Mouse (Mus musculus) CH12.LX (cell line): Measurements from ENCODE around the gene Adarb1. TPM values are rescaled to one million over a fixed set of nuclear protein-coding genes. Genes with fewer than 3 reads are reported as not detected.

Experiments
- DNase-seq: peaks from one replicate; pipeline ENCODE4 v3.0.0-alpha.2; 2013; ENCODE audit errors: extremely low read depth
- H3K27ac ChIP-seq: 2 replicates; pipeline ENCODE4 v1.5.1; 2012; ENCODE audit warnings: low read depth, mild to moderate bottlenecking, control low read depth, moderate library complexity; ENCODE audit not compliant: insufficient read depth
- H3K27me3 ChIP-seq: replicated peaks from 2 replicates; pipeline ENCODE3; 2012; ENCODE audit warnings: inconsistent platforms
- H3K36me3 ChIP-seq, 2 experiments: replicated peaks in 1 of 2; 2 replicates each; pipeline versions ENCODE3 to v1.6.1; 2012; ENCODE audit warnings: inconsistent platforms in 1 of 2, low read length in 1 of 2, mild to moderate bottlenecking in 1 of 2, mixed read lengths in 1 of 2, moderate library complexity in 1 of 2; ENCODE audit not compliant: control insufficient read depth in 1 of 2, insufficient read depth in 1 of 2
- H3K4me1 ChIP-seq, 2 experiments: 2 replicates each; pipeline ENCODE4 v1.6.1; 2012; ENCODE audit warnings: inconsistent platforms in 1 of 2, moderate library complexity in 1 of 2; ENCODE audit not compliant: insufficient read depth in 2 of 2, control insufficient read depth in 1 of 2
- H3K4me2 ChIP-seq: 2 replicates; pipeline ENCODE4 v1.6.1; 2012; ENCODE audit warnings: low read depth, mild to moderate bottlenecking, control low read depth; ENCODE audit not compliant: poor library complexity, insufficient read depth, severe bottlenecking
- H3K4me3 ChIP-seq, 3 experiments: fragments of 150-350 bp in 1 of 3; sonication (generic) in 1 of 3; replicated peaks in 1 of 3; 2 replicates each; pipeline versions ENCODE3 to v1.5.1; 2011 to 2012; ENCODE audit warnings: low read depth in 2 of 3, low read length in 2 of 3, mild to moderate bottlenecking in 2 of 3, moderate library complexity in 2 of 3, control low read depth in 1 of 3, improper control_type of control experiment in 1 of 3, inconsistent platforms in 1 of 3, mixed read lengths in 1 of 3; ENCODE audit not compliant: poor library complexity in 1 of 3
- H3K79me2 ChIP-seq: replicated peaks from 2 replicates; pipeline ENCODE4 v1.6.1; 2012; ENCODE audit warnings: mild to moderate bottlenecking, moderate library complexity; ENCODE audit not compliant: control insufficient read depth, poor library complexity, insufficient read depth, severe bottlenecking; ENCODE audit errors: extremely low read depth
- H3K9ac ChIP-seq: 2 replicates; pipeline ENCODE4 v1.6.1; 2012; ENCODE audit warnings: low read depth, mild to moderate bottlenecking, control low read depth, moderate library complexity; ENCODE audit not compliant: insufficient read depth
- H3K9me3 ChIP-seq: replicated peaks from 2 replicates; pipeline ENCODE3; 2012; ENCODE audit warnings: low read length, inconsistent platforms, mixed read lengths
- BHLHE40 ChIP-seq: IDR thresholded peaks from 2 replicates; pipeline ENCODE4 v1.6.1; 2011; ENCODE audit warnings: mild to moderate bottlenecking, low read depth, low read length, improper control_type of control experiment
- E2F4 ChIP-seq: IDR thresholded peaks from 2 replicates; pipeline ENCODE4 v1.6.1; 2011; ENCODE audit warnings: low read depth, low read length, improper control_type of control experiment; ENCODE audit not compliant: insufficient replicate concordance
- ELF1 ChIP-seq: IDR thresholded peaks from 2 replicates; pipeline ENCODE4 v1.6.1; 2014; ENCODE audit warnings: low read depth, mild to moderate bottlenecking, inconsistent platforms, low read length, improper control_type of control experiment
- ETS1 ChIP-seq: conservative IDR thresholded peaks from 2 replicates; pipeline ENCODE4 v1.6.1; 2012; ENCODE audit warnings: low read depth, mild to moderate bottlenecking, inconsistent platforms, low read length, improper control_type of control experiment, moderate library complexity
- GABPA ChIP-seq: IDR thresholded peaks from 2 replicates; pipeline ENCODE4 v1.6.1; 2012; ENCODE audit warnings: low read depth, low read length, improper control_type of control experiment, inconsistent platforms; ENCODE audit not compliant: insufficient replicate concordance
- HCFC1 ChIP-seq: IDR thresholded peaks from 2 replicates; pipeline ENCODE4 v1.6.1; 2012; ENCODE audit warnings: low read depth, mild to moderate bottlenecking, inconsistent platforms, low read length, improper control_type of control experiment
- IRF4 ChIP-seq: IDR thresholded peaks from 2 replicates; pipeline ENCODE4 v1.6.1; 2014; ENCODE audit warnings: low read depth, mild to moderate bottlenecking, inconsistent platforms, low read length, improper control_type of control experiment
- MAX ChIP-seq: IDR thresholded peaks from 2 replicates; pipeline ENCODE4 v1.6.1; 2011; ENCODE audit warnings: low read length, improper control_type of control experiment
- MEF2A ChIP-seq: IDR thresholded peaks from 2 replicates; pipeline ENCODE4 v1.6.1; 2014; ENCODE audit warnings: low read depth, mild to moderate bottlenecking, inconsistent platforms, low read length, improper control_type of control experiment, borderline replicate concordance
- POLR2A ChIP-seq: IDR thresholded peaks from 2 replicates; pipeline ENCODE4 v1.6.1; 2011; ENCODE audit warnings: low read depth, mild to moderate bottlenecking, improper control_type of control experiment, low read length
- POLR2AphosphoS2 ChIP-seq: IDR thresholded peaks from 2 replicates; pipeline ENCODE4 v1.6.1; 2011; ENCODE audit warnings: low read depth, low read length, improper control_type of control experiment
- SIN3A ChIP-seq: IDR thresholded peaks from 2 replicates; pipeline ENCODE4 v1.6.1; 2012; ENCODE audit warnings: low read length, improper control_type of control experiment, inconsistent platforms
- TBP ChIP-seq: conservative IDR thresholded peaks from 2 replicates; pipeline ENCODE4 v1.6.1; 2011; ENCODE audit warnings: low read depth, low read length, improper control_type of control experiment
- TCF12 ChIP-seq: IDR thresholded peaks from 2 replicates; pipeline ENCODE4 v1.6.1; 2014; ENCODE audit warnings: low read depth, mild to moderate bottlenecking, inconsistent platforms, low read length, improper control_type of control experiment
- UBTF ChIP-seq: IDR thresholded peaks from 2 replicates; pipeline ENCODE4 v1.6.1; 2012; ENCODE audit warnings: low read depth, mild to moderate bottlenecking, inconsistent platforms, low read length, improper control_type of control experiment, moderate library complexity
- USF2 ChIP-seq: conservative IDR thresholded peaks from 2 replicates; pipeline ENCODE4 v1.6.1; 2011; ENCODE audit warnings: low read depth, low read length, improper control_type of control experiment
- ZC3H11A ChIP-seq: IDR thresholded peaks from 2 replicates; pipeline ENCODE4 v1.6.1; 2012; ENCODE audit warnings: low read depth, mild to moderate bottlenecking, inconsistent platforms, low read length, improper control_type of control experiment
- ZKSCAN1 ChIP-seq: IDR thresholded peaks from 2 replicates; pipeline ENCODE4 v1.6.1; 2012; ENCODE audit warnings: low read depth, inconsistent platforms, low read length, improper control_type of control experiment, borderline replicate concordance
- dilution Hi-C: fragments of 300-500 bp; cut with MboI; formaldehyde crosslinking; loops from 2 replicates; pipeline ENCODE4 v1.14.3; 2020; ENCODE audit warnings: low sequenced_read_pairs; ENCODE audit not compliant: extremely low pct_unique_long_range_greater_than_20kb, extremely low pct_ligation_motif_present
- in situ Hi-C: fragments of 300-500 bp; cut with MboI; formaldehyde crosslinking; loops from 3 replicates; pipeline ENCODE4 v1.14.3; 2019; ENCODE audit warnings: low sequenced_read_pairs, low pct_ligation_motif_present, low pct_unique_long_range_greater_than_20kb, mixed read lengths
- polyA plus RNA-seq: library from polyadenylated mRNA; unstranded; fragments of >175 nt; gene quantifications from 2 replicates; pipeline ENCODE4 v1.2.1, GENCODE M21; 2012; ENCODE audit warnings: low read depth; ENCODE audit not compliant: insufficient read length
- total RNA-seq, 2 experiments: library from RNA; depleted of rRNA; stranded (reverse); fragments of 300-350 nt in 1 of 2; fragments of >200 nt in 1 of 2; gene quantifications; 2 replicates each; pipeline ENCODE4 v1.2.3; 2012 to 2014

The Adarb1 gene
- total and polyA plus RNA-seq, 3 experiments: 1.7 to 3.5 (median 2.4) TPM

- no peak overlapping the region for H3K4me2 ChIP-seq
- DNase-seq: no peak
- no peak for TF ChIP-seq IRF4
- TF ChIP-seq BHLHE40: no peak
- TF ChIP-seq TCF12: no peak
- no peak for TF ChIP-seq POLR2AphosphoS2
- no peak for TF ChIP-seq MEF2A
- no peak for TF ChIP-seq TBP
- no peak for TF ChIP-seq USF2
- TF ChIP-seq UBTF: no peak
- no peak for TF ChIP-seq SIN3A
- TF ChIP-seq ELF1: no peak
- no peak for TF ChIP-seq E2F4
- TF ChIP-seq ZKSCAN1: no peak
- dilution Hi-C loops: no loop called here
- no peaks in the 10 kb centered on the region for H3K79me2 ChIP-seq
- H3K4me1 ChIP-seq: peaks cover 7 to 8% of the 10 kb centered on the region in 2 experiments; a peak in 2 of 4 replicates
- no peaks in the 10 kb centered on the region for H3K27me3 ChIP-seq
- H3K4me3 ChIP-seq: no peak overlapping the region
- peaks cover 0 to 10% of the 10 kb centered on the region in 2 experiments for H3K36me3 ChIP-seq
- in situ Hi-C loops: no loop called here
- H3K9me3 ChIP-seq: no peaks in the 10 kb centered on the region
- no peak overlapping the region for H3K9ac ChIP-seq
- H3K27ac ChIP-seq: no peak overlapping the region
These were observed 117.7 kb downstream of the Adarb1 start for GRCm38 (mm10) chr10:77300237-77300933.

DNA sequence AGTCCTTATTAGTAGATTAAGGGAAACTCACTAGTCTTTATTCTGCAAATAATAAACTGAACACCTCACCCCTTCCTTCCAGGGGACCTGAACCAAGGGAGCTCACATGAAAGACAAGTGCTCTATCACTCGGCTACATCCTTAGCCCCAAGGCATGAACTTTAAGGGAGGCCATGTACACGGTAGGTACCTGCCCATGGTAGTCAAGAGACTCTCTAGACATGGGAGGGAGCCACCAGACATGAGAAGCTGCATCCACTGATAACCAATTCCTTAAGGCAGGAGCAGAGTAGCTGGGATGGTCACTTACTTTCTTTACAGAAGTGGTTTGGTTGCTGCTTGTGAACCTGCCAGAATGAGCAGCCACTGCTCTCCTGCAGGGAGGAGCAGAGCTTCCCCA is 118.9 kb downstream of the Adarb1 start:
- no peak for DNase-seq
- Histone ChIP-seq H3K27ac (no peak overlapping the region), H3K9ac (no peak overlapping the region), H3K79me2 (no peaks in the 10 kb centered on the region), H3K4me1 (peaks cover 5 to 6% of the 10 kb centered on the region in 2 experiments; a peak in 2 of 4 replicates), H3K27me3 (no peaks in the 10 kb centered on the region), H3K4me3 (no peak overlapping the region), H3K9me3 (no peaks in the 10 kb centered on the region), H3K4me2 (no peak overlapping the region), H3K36me3 (peaks cover 0 to 15% of the 10 kb centered on the region in 2 experiments)
- dilution Hi-C loops: no loop called here
- in situ Hi-C loops: no loop called here
- TF ChIP-seq HCFC1: no peak
- no peak for TF ChIP-seq E2F4
- TF ChIP-seq POLR2A: no peak
- TF ChIP-seq ELF1: no peak
- TF ChIP-seq TBP: no peak
- no peak for TF ChIP-seq MAX
- no peak for TF ChIP-seq IRF4
- TF ChIP-seq ETS1: no peak
- TF ChIP-seq BHLHE40: no peak
- TF ChIP-seq ZC3H11A: no peak
- TF ChIP-seq GABPA: no peak
